Mouse (Mus musculus) C2C12 (cell line): ENCODE measurements around the gene Csf2rb. TPM values are rescaled to one million over a fixed set of nuclear protein-coding genes. Genes with fewer than 3 reads are reported as not detected.

Source experiments
- H3K27me3 ChIP-seq: one replicate; pipeline ENCODE4 v1.6.1; 2011; ENCODE audit not compliant: control insufficient read depth, insufficient read depth, insufficient read length
- H3K36me3 ChIP-seq: one replicate; pipeline ENCODE4 v1.6.1; 2011; ENCODE audit not compliant: control insufficient read depth, insufficient read depth
- H3K4me3 ChIP-seq: one replicate; pipeline ENCODE4 v1.5.1; 2011; ENCODE audit warnings: mild to moderate bottlenecking, control low read depth; ENCODE audit not compliant: poor library complexity, insufficient read depth, severe bottlenecking
- H3K79me2 ChIP-seq: one replicate; pipeline ENCODE4 v1.6.1; 2011; ENCODE audit not compliant: control insufficient read depth, insufficient read depth
- H3K79me3 ChIP-seq: one replicate; pipeline ENCODE4 v1.6.1; 2011; ENCODE audit warnings: low read depth, control low read depth
- H3ac ChIP-seq: one replicate; pipeline ENCODE3; 2011; ENCODE audit warnings: low read depth; ENCODE audit not compliant: control insufficient read depth, insufficient read length
- CEBPB ChIP-seq: IDR thresholded peaks from one replicate; pipeline ENCODE4 v1.6.1; 2011; ENCODE audit warnings: low read depth, mild to moderate bottlenecking, control low read depth, moderate library complexity
- CTCF ChIP-seq: IDR thresholded peaks from one replicate; pipeline ENCODE4 v1.5.1; 2011; ENCODE audit not compliant: control insufficient read depth, insufficient read depth, insufficient read length
- FOSL1 ChIP-seq: IDR thresholded peaks from one replicate; pipeline ENCODE4 v1.8.0; 2011; ENCODE audit warnings: mild to moderate bottlenecking, low read length; ENCODE audit not compliant: poor library complexity, insufficient read depth, severe bottlenecking
- MAX ChIP-seq: IDR thresholded peaks from one replicate; pipeline ENCODE4 v1.6.1; 2011; ENCODE audit warnings: mild to moderate bottlenecking, control low read depth
- MYOD1 ChIP-seq: IDR thresholded peaks from one replicate; pipeline ENCODE4 v1.6.1; 2011; ENCODE audit warnings: low read depth; ENCODE audit not compliant: control insufficient read depth, insufficient read length
- MYOG ChIP-seq: IDR thresholded peaks from one replicate; pipeline ENCODE4 v1.6.1; 2011; ENCODE audit not compliant: control insufficient read depth, insufficient read length; ENCODE audit errors: extremely low read depth
- USF1 ChIP-seq: IDR thresholded peaks from one replicate; pipeline ENCODE4 v1.6.1; 2011; ENCODE audit warnings: low read depth, mild to moderate bottlenecking, control low read depth, moderate library complexity
- polyA plus RNA-seq: library from polyadenylated mRNA; unstranded; fragments of >200 nt; fragmentation: generic; extraction: Trizol; gene quantifications from one replicate; pipeline ENCODE4 v1.2.1, GENCODE M21; 2012; ENCODE audit warnings: missing spikeins

Csf2rb gene
- polyA plus RNA-seq, 1 experiment = 0.23 TPM

DNA sequence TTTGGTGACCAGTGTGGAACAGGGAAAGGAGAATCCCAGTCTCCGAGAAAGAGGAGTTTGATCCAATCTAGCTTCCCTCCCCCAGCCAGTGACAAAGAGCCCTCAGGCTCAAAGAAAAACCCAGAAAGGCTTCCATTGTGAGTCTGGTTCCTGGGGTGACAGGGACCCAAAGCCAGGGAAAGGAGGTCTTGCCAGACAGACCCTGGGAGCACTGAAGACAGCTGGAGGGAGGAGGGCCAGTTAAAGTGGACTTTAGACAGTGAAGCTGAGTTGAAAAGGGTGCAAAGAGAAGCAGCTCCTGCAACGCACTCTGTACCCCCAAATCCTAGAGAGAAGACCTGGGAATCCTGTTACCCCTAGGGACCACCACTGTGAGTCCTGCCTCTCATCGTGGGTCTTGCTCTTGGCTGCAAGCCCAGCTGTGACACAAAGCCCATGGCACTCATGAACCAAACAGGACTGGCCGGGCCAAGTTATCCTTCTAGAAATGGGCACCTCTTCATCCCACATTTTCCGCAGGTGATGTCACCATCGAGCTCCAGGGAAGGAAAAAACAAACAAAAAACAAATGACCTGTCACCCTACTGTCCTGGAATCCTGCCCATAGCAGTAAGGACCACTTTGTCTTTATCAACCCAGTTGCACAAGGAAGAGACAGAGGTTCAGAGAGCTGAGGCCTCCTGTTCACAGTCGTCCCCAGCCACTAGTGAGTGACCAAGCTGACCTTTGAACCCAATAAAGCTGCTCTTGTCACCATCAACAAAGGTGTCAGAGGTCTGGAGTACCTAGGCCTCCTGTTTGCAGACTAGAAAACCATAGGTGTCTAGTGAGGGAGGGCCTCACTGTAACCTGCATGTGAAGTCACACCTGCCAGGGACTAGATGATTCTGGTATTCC, 58.9 kb downstream of the Csf2rb start:
- Histone ChIP-seq H3ac (no peak overlapping the region), H3K36me3 (no peaks in the 10 kb centered on the region), H3K79me3 (no peaks in the 10 kb centered on the region), H3K79me2 (no peaks in the 10 kb centered on the region), H3K4me3 (no peak overlapping the region), H3K27me3 (peaks cover 24% of the 10 kb centered on the region)
- TF ChIP-seq MYOG = no peak
- no peak for TF ChIP-seq MYOD1
- TF ChIP-seq MAX = no peak
- no peak for TF ChIP-seq FOSL1
- TF ChIP-seq USF1 = no peak
- TF ChIP-seq CTCF = no peak
- TF ChIP-seq CEBPB = no peak

DNA sequence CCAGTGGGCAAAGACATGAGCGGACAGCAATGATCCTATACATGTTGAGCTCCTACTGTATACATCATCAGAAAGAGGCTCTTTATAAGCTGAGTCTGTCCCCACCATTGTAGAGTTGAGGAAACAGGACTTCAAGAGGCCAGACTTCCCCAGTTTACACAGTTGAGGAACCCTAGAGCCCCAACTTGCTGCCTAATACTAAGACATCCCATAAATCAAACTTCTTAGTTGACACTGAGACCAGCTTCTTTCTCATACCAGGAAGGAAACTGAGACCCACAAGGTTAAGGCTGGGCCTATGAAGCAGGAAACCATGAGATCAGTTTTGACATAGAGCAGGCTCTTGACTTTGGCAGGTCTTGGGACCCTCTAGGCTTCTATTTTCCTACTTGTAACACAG, 60.0 kb downstream of the Csf2rb start:
- Histone ChIP-seq H3K27me3 (peaks cover 27% of the 10 kb centered on the region), H3K79me2 (no peaks in the 10 kb centered on the region), H3K36me3 (no peaks in the 10 kb centered on the region), H3K4me3 (no peak overlapping the region), H3K79me3 (no peaks in the 10 kb centered on the region), H3ac (no peak overlapping the region)
- no peak for TF ChIP-seq CTCF
- TF ChIP-seq FOSL1 = no peak
- no peak for TF ChIP-seq MYOD1
- no peak for TF ChIP-seq MAX
- no peak for TF ChIP-seq CEBPB
- no peak for TF ChIP-seq MYOG
- no peak for TF ChIP-seq USF1

DNA sequence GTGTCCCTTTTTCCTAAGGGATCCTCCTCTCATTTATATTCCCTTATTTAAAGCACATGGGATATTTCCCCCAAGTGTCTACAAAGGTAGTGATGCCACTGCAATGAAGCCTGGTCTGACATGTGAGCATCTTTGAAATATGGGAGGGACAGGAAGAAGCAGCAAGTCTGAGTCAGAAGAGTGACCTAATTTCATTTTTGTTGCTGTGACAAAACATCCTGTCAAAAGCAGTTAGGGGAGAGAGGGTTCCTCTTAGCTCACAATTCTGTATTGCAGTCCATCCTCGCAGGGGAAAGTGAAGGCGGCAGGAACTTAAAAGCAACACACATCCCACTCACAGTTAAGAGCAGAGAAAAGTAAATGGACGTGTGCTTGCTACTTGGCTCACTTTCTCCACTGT, 65.3 kb downstream of the Csf2rb start:
- no peak overlapping the region for H3ac ChIP-seq
- TF ChIP-seq FOSL1 = no peak
- TF ChIP-seq CEBPB = no peak
- no peak for TF ChIP-seq MAX
- TF ChIP-seq MYOD1 = no peak
- TF ChIP-seq CTCF = no peak
- TF ChIP-seq USF1 = no peak
- no peak for TF ChIP-seq MYOG
- H3K79me3 ChIP-seq = no peaks in the 10 kb centered on the region
- H3K27me3 ChIP-seq = peaks cover 47% of the 10 kb centered on the region
- no peak overlapping the region for H3K4me3 ChIP-seq
- H3K79me2 ChIP-seq = no peaks in the 10 kb centered on the region
- H3K36me3 ChIP-seq = no peaks in the 10 kb centered on the region

DNA sequence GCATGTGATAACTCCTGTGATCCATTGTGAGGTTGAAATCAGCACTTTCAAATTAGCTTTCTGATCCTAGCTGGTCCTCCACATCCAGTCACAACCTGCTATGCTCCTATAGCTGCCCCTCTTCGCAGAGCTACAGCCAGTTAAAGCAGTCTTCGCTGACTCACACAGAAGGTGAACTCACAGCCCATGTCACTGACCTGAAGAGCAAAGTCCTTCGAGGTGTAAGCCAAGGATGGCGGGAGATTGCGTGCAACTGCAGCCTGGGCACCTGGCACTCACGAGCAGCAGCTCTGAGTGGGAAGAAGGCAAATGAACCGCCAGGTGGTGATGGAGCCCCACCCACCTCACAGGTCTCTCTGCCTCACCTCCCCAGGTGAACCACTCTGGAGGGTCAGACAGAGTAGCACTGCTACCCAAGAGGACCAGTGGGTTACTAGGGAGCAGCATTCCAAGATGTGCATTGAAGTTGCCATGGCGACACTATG, 70.0 kb downstream of the Csf2rb start, which contains the start of gene Tex33:
Gene Tex33 (minus strand): TSS at position 435 of the 485 bp plus-strand sequence.
- Histone ChIP-seq H3K79me3 (no peaks in the 10 kb centered on the region), H3K27me3 (peaks cover 43% of the 10 kb centered on the region), H3K36me3 (no peaks in the 10 kb centered on the region), H3K4me3 (no peak within 1 kb of the TSS), H3K79me2 (no peaks in the 10 kb centered on the region), H3ac (no peak within 1 kb of the TSS)
- TF ChIP-seq MYOD1 (no peak), CTCF (no peak), MAX (no peak), CEBPB (no peak), FOSL1 (no peak), MYOG (no peak), USF1 (no peak)

DNA sequence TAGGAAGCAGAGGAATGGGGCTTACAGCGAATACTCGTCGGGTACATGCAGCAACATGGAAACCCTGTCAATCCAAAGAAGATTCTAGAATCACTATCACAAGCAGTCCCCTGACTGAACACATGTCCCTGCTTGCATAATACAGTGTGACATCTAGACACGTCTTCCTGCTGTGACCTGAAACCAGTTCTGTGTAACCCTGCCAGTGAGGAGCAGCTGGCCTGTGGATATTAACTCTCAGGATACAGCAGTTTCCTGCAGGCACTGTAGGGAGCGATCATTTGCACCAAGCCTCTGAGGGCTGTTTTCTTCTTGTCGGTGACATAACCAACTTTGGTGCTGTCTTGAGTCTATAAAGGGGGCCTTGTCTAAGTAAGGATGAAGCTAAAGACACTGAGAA, 75.8 kb downstream of the Csf2rb start:
- Histone ChIP-seq H3K27me3 (peaks cover 7% of the 10 kb centered on the region), H3K79me3 (no peaks in the 10 kb centered on the region), H3ac (no peak overlapping the region), H3K36me3 (no peaks in the 10 kb centered on the region), H3K79me2 (no peaks in the 10 kb centered on the region), H3K4me3 (no peak overlapping the region)
- TF ChIP-seq MAX (no peak), USF1 (no peak), MYOD1 (no peak), CTCF (no peak), CEBPB (no peak), MYOG (no peak), FOSL1 (no peak)
